Mouse (Mus musculus) kidney, adult 2 months (tissue): ENCODE data around the gene Serpine2. TPM values are rescaled to one million over a fixed set of nuclear protein-coding genes. Genes with fewer than 3 reads are reported as not detected.

Experiments used
- DNase-seq: peaks from one replicate; pipeline ENCODE4 v3.0.0; 2021
- H3K27ac ChIP-seq: fragments of 200-500 bp; 2 replicates; pipeline ENCODE4 v1.5.1; 2012; ENCODE audit warnings: low read depth, low read length, control low read depth, inconsistent platforms; ENCODE audit not compliant: insufficient read depth
- H3K27me3 ChIP-seq: fragments of 200-500 bp; replicated peaks from 2 replicates; pipeline ENCODE4 v1.6.1; 2012; ENCODE audit warnings: mild to moderate bottlenecking, moderate library complexity, low read length, inconsistent platforms; ENCODE audit not compliant: control insufficient read depth, insufficient read depth
- H3K36me3 ChIP-seq: fragments of 200-500 bp; 2 replicates; pipeline ENCODE4 v1.6.1; 2012; ENCODE audit warnings: mild to moderate bottlenecking, moderate library complexity, low read length, inconsistent platforms; ENCODE audit not compliant: control insufficient read depth, insufficient read depth
- H3K4me1 ChIP-seq: fragments of 200-500 bp; 2 replicates; pipeline ENCODE4 v1.6.1; 2011; ENCODE audit warnings: low read length; ENCODE audit not compliant: control insufficient read depth, insufficient read depth
- H3K4me3 ChIP-seq: fragments of 200-500 bp; 2 replicates; pipeline ENCODE4 v1.5.1; 2011; ENCODE audit warnings: mild to moderate bottlenecking, low read depth, low read length, control low read depth; ENCODE audit not compliant: insufficient read depth
- CTCF ChIP-seq: fragments of 200-500 bp; conservative IDR thresholded peaks from 2 replicates; pipeline ENCODE4 v1.5.1; 2011; ENCODE audit warnings: low read depth, mild to moderate bottlenecking, control low read depth, low read length, moderate library complexity, mixed read lengths; ENCODE audit not compliant: insufficient read depth, insufficient read length
- POLR2A ChIP-seq: fragments of 200-500 bp; IDR thresholded peaks from one replicate; pipeline ENCODE4 v1.6.1; 2011; ENCODE audit warnings: low read depth, low read length, control low read depth
- WGBS: fragments of 180-500 bp; shearing (Covaris S2); methylation state at CpG from one replicate; pipeline ENCODE4 v1.1.7; 2018; 5-methylcytosine and 5-hydroxymethylcytosine counted together
- polyA plus RNA-seq: library from polyadenylated mRNA; depleted of rRNA; stranded (reverse); fragments of >200 nt; gene quantifications from 2 replicates; pipeline ENCODE4 v1.2.3, GENCODE M21; 2012

The Serpine2 gene
- polyA plus RNA-seq, 1 experiment, result 27.2 TPM

- no peak for DNase-seq
- TF ChIP-seq CTCF (no peak), POLR2A (no peak)
- 77% methylated on average over 5 of the region's 5 CpGs for WGBS
- H3K36me3 ChIP-seq, result no peaks in the 10 kb centered on the region
- no peaks in the 10 kb centered on the region for H3K4me1 ChIP-seq
- no peaks in the 10 kb centered on the region for H3K27me3 ChIP-seq
- no peak overlapping the region for H3K27ac ChIP-seq
- H3K4me3 ChIP-seq, result no peak overlapping the region
Measured at GRCm38 (mm10) chr1:79859975-79860374, 1.0 kb downstream of the Serpine2 start.

- Histone ChIP-seq H3K27ac (no peak overlapping the region), H3K36me3 (no peaks in the 10 kb centered on the region), H3K4me3 (peak overlapping the region; percentile 87), H3K4me1 (no peaks in the 10 kb centered on the region), H3K27me3 (no peaks in the 10 kb centered on the region)
- no peak for TF ChIP-seq POLR2A
- TF ChIP-seq CTCF, result no peak
- 27% methylated on average over 4 of the region's 4 CpGs for WGBS
- DNase-seq, result no peak
Measured at GRCm38 (mm10) chr1:79859026-79859425, 2.0 kb downstream of the Serpine2 start.

DNA sequence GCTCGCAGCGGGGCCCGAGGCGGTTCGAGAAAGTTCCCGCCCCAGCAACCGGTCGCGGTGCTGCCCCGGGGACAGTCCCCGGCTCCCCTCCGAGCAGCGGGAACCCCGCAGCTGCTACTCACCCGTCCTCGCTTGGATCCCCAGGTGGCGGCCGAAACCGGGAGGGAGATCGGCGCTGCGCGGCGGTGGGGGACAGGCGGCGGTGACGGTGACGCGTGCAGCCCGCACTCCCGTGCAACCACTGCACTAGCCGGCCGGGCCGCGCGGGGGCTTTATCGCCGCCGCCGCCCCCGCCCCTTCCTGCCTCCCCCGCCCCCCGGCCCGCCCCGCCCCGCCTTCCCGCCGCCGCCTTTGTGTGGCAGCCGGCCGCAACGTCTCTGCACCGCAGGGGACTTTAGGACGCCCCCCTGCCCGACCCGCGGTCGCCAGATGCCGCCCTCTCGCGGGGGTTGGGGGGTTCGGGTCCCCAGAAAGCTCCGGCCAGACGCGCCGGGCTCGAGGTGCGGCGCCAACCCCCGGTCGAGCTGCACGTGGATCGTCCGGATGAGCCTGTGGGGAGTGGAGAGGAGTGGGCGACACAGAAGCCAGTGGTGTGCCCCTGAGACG lies 2.5 kb downstream of the Serpine2 start:
- H3K36me3 ChIP-seq, result no peaks in the 10 kb centered on the region
- no peak overlapping the region for H3K27ac ChIP-seq
- H3K4me3 ChIP-seq, result peak overlapping the region; percentile 87
- under 1% methylated on average over 51 of the region's 76 CpGs for WGBS
- TF ChIP-seq CTCF, result no peak
- TF ChIP-seq POLR2A, result no peak
- peak; percentile 9 for DNase-seq
- no peaks in the 10 kb centered on the region for H3K27me3 ChIP-seq
- no peaks in the 10 kb centered on the region for H3K4me1 ChIP-seq

DNA sequence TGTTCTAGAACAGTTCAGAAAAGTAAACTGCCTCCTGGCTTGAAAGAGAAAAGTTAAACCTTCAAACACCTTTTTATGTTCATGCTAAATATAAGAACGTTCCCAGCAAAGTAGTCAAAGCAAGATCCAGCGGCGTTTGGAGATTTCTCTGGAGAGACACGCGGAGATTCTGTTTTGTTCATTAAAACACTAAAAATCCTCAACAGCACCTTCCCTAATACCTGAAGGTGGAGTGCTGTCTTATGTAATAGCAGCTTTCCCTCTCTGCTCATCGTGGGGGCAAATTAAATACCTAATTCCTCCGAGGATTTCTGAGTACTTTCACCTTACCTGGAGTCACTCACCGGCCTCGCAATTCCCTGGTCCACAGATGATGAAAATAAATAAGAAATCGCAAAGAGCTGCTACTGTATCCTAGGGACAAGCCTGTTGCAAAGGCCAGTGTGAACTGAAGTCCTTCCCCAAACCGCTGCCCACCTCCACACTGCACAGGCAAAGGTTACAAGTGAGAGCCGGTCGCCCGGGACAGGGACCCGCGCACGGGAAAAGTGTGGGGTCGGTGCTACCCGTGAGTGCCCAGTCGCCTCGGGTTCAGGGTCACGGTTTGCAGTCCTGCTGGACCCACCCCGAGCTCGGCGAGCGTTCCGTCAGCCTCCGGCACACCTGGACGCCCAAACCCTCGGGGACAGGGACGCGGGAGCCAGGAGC lies 3.1 kb downstream of the Serpine2 start:
- TF ChIP-seq POLR2A (no peak), CTCF (no peak)
- Histone ChIP-seq H3K36me3 (no peaks in the 10 kb centered on the region), H3K27ac (no peak overlapping the region), H3K4me1 (no peaks in the 10 kb centered on the region), H3K27me3 (no peaks in the 10 kb centered on the region), H3K4me3 (peak overlapping the region; percentile 87)
- DNase-seq, result peak; percentile 4
- WGBS, result 9% methylated on average over 32 of the region's 32 CpGs

GRCm38 (mm10) chr1:79856756-79857155 lies 4.2 kb downstream of the Serpine2 start:
- Histone ChIP-seq H3K4me3 (no peak overlapping the region), H3K36me3 (no peaks in the 10 kb centered on the region), H3K27ac (no peak overlapping the region), H3K27me3 (no peaks in the 10 kb centered on the region), H3K4me1 (no peaks in the 10 kb centered on the region)
- TF ChIP-seq CTCF (no peak), POLR2A (no peak)
- DNase-seq, result no peak
- WGBS, result 45% methylated on average over 4 of the region's 4 CpGs

DNA sequence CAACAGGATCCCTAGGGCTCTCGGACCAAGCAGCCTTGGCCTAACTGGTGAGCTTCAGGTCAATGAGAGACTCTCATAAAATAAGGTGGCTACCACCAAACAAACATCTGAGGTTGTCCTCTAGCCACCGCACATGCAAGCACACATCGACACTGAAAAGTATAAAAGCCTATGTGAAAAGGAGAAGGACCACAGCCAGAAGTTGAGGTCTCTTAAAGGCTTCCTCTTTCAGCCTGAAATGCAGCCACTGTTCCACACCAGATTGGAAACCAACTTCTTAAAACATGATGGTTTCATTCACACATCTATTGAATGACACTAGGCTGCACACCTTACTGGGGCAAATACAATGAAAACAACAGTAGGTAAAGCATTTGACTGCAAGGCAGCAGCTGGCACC lies 7.5 kb downstream of the Serpine2 start:
- Histone ChIP-seq H3K36me3 (no peaks in the 10 kb centered on the region), H3K27me3 (no peaks in the 10 kb centered on the region), H3K27ac (no peak overlapping the region), H3K4me1 (peaks cover 5% of the 10 kb centered on the region; the same call in 1 of the 2 replicates), H3K4me3 (no peak overlapping the region)
- DNase-seq, result no peak
- WGBS, result 88% methylated on average over 3 of the region's 3 CpGs
- no peak for TF ChIP-seq POLR2A
- no peak for TF ChIP-seq CTCF

DNA sequence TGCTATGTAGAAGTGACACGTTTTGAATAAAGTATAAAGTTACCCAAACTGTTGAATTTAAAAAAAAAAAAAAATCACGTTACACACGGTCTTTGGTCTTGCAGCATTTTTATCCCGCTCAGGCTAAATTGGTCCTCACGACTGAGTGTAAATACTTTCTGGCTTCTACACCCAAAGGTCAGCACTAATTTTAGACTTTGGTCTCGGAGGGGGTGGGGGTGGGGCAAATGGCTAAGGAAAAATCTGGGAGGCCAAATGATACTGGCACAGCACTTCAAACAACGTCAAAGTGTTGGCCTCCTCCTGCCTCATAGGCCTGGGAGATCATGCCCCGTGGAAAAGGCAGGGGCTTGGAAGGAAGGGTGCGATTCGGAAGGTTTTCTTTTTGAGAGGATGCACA lies 10.6 kb downstream of the Serpine2 start:
- Histone ChIP-seq H3K4me3 (no peak overlapping the region), H3K36me3 (no peaks in the 10 kb centered on the region), H3K27me3 (no peaks in the 10 kb centered on the region), H3K27ac (no peak overlapping the region), H3K4me1 (peaks cover 5% of the 10 kb centered on the region; the same call in 1 of the 2 replicates)
- TF ChIP-seq POLR2A (no peak), CTCF (no peak)
- WGBS, result 48% methylated on average over 10 of the region's 10 CpGs
- DNase-seq, result peak; percentile 12
